Mouse (Mus musculus) lung, embryonic 16.5 days (tissue): ENCODE data around the gene Opa1. TPM values are rescaled to one million over a fixed set of nuclear protein-coding genes. Genes with fewer than 3 reads are reported as not detected.

Experiments used
- ATAC-seq: fragments of 200-750 bp; cut with Nextera tagmentation; 2 replicates; pipeline ENCODE4 v1.8.0; 2017; ENCODE audit warnings: low read depth, mild to moderate bottlenecking, moderate library complexity
- H3K27ac ChIP-seq: fragments of 300-500 bp; sonication (generic); 2 replicates; pipeline ENCODE4 v1.5.1; 2014; ENCODE audit warnings: mild to moderate bottlenecking, control low read depth, low read length
- H3K27me3 ChIP-seq: fragments of 300-500 bp; sonication (generic); 2 replicates; pipeline ENCODE4 v1.6.1; 2014; ENCODE audit warnings: low read depth, low read length, mixed read lengths; ENCODE audit not compliant: control insufficient read depth, insufficient read depth
- H3K36me3 ChIP-seq: fragments of 300-500 bp; sonication (generic); 2 replicates; pipeline ENCODE4 v1.6.1; 2014; ENCODE audit warnings: low read length; ENCODE audit not compliant: control insufficient read depth, insufficient read depth
- H3K4me1 ChIP-seq: fragments of 300-500 bp; sonication (generic); replicated peaks from 2 replicates; pipeline ENCODE4 v1.6.1; 2014; ENCODE audit warnings: low read length, mixed read lengths; ENCODE audit not compliant: control insufficient read depth, insufficient read depth
- H3K4me2 ChIP-seq: fragments of 300-500 bp; sonication (generic); 2 replicates; pipeline ENCODE4 v1.6.1; 2014; ENCODE audit warnings: low read depth, low read length, control low read depth
- H3K4me3 ChIP-seq: fragments of 300-500 bp; sonication (generic); 2 replicates; pipeline ENCODE4 v1.5.1; 2014; ENCODE audit warnings: mild to moderate bottlenecking, low read length, control low read depth
- H3K9ac ChIP-seq: fragments of 300-500 bp; sonication (generic); 2 replicates; pipeline ENCODE4 v1.6.1; 2014; ENCODE audit warnings: low read length, control low read depth
- H3K9me3 ChIP-seq: fragments of 300-500 bp; sonication (generic); 2 replicates; pipeline ENCODE4 v1.6.1; 2016; ENCODE audit warnings: low read length; ENCODE audit not compliant: control insufficient read depth
- WGBS: fragments of 180-500 bp; shearing (Covaris S2); extraction: QIAGEN DNeasy Blood & Tissue Kit; methylation state at CpG from one replicate; pipeline ENCODE4 v1.1.7; 2014; 5-methylcytosine and 5-hydroxymethylcytosine counted together
- polyA plus RNA-seq: library from polyadenylated mRNA; unstranded; fragments of >200 nt; fragmentation: Nextera tagmentation; extraction: Ambion mirVana; gene quantifications from 2 replicates; pipeline ENCODE4 v1.2.1, GENCODE M21; 2015

Gene Opa1
- 29.6 and 31.4 TPM in 2 replicates for polyA plus RNA-seq

GRCm38 (mm10) chr16:29579167-29579786, at the start of gene Opa1:
TSS of gene Opa1 (plus strand) at chr16:29579334.
- Histone ChIP-seq H3K36me3 (no peaks in the 10 kb centered on the region), H3K9ac (peak within 1 kb of the TSS; percentile 95), H3K4me2 (peak within 1 kb of the TSS; percentile 96), H3K4me3 (peak within 1 kb of the TSS; percentile 98), H3K9me3 (no peaks in the 10 kb centered on the region), H3K27ac (no peak within 1 kb of the TSS), H3K27me3 (no peaks in the 10 kb centered on the region), H3K4me1 (peaks cover 5% of the 10 kb centered on the region)
- peak; percentile 99 for ATAC-seq
- under 1% methylated on average over 39 of the region's 39 CpGs for WGBS

GRCm38 (mm10) chr16:29533641-29534040, 45.5 kb upstream of the Opa1 start:
- ATAC-seq: no peak
- WGBS: 73% methylated on average over 6 of the region's 6 CpGs
- no peak overlapping the region for H3K4me3 ChIP-seq

GRCm38 (mm10) chr16:29535866-29536265, 43.3 kb upstream of the Opa1 start:
- H3K27me3 ChIP-seq: no peaks in the 10 kb centered on the region
- no peaks in the 10 kb centered on the region for H3K9me3 ChIP-seq
- H3K36me3 ChIP-seq: no peaks in the 10 kb centered on the region
- no peak for ATAC-seq
- no peak overlapping the region for H3K4me3 ChIP-seq
- H3K4me2 ChIP-seq: no peak overlapping the region
- 84% methylated on average over 4 of the region's 4 CpGs for WGBS
- H3K9ac ChIP-seq: no peak overlapping the region
- H3K27ac ChIP-seq: no peak overlapping the region
- H3K4me1 ChIP-seq: no peaks in the 10 kb centered on the region

More at GRCm38 (mm10) chr16:29533641-29534040, 45.5 kb upstream of the Opa1 start:
- no peaks in the 10 kb centered on the region for H3K27me3 ChIP-seq
- H3K27ac ChIP-seq: no peak overlapping the region
- no peaks in the 10 kb centered on the region for H3K4me1 ChIP-seq
- H3K9me3 ChIP-seq: no peaks in the 10 kb centered on the region
- no peak overlapping the region for H3K4me2 ChIP-seq
- H3K36me3 ChIP-seq: no peaks in the 10 kb centered on the region
- H3K9ac ChIP-seq: no peak overlapping the region

- no peak overlapping the region for H3K9ac ChIP-seq
- no peak for ATAC-seq
- WGBS: 65% methylated on average over 15 of the region's 15 CpGs
- no peak overlapping the region for H3K4me2 ChIP-seq
- no peak overlapping the region for H3K27ac ChIP-seq
- no peaks in the 10 kb centered on the region for H3K27me3 ChIP-seq
- no peaks in the 10 kb centered on the region for H3K9me3 ChIP-seq
- H3K4me3 ChIP-seq: no peak overlapping the region
- H3K36me3 ChIP-seq: no peaks in the 10 kb centered on the region
- no peaks in the 10 kb centered on the region for H3K4me1 ChIP-seq
Measured at GRCm38 (mm10) chr16:29536411-29537204, 42.5 kb upstream of the Opa1 start.

GRCm38 (mm10) chr16:29539906-29540305, 39.2 kb upstream of the Opa1 start:
- H3K4me2 ChIP-seq: no peak overlapping the region
- H3K9ac ChIP-seq: no peak overlapping the region
- no peak overlapping the region for H3K27ac ChIP-seq
- no peaks in the 10 kb centered on the region for H3K9me3 ChIP-seq
- no peaks in the 10 kb centered on the region for H3K36me3 ChIP-seq
- H3K4me1 ChIP-seq: no peaks in the 10 kb centered on the region
- H3K4me3 ChIP-seq: no peak overlapping the region
- no peaks in the 10 kb centered on the region for H3K27me3 ChIP-seq
- no peak for ATAC-seq

- Histone ChIP-seq H3K9me3 (no peaks in the 10 kb centered on the region), H3K4me1 (no peaks in the 10 kb centered on the region), H3K9ac (no peak overlapping the region), H3K4me2 (peak overlapping the region; percentile 43), H3K27ac (no peak overlapping the region), H3K36me3 (no peaks in the 10 kb centered on the region), H3K4me3 (peak overlapping the region; percentile 32), H3K27me3 (no peaks in the 10 kb centered on the region)
- WGBS: 54% methylated on average over 11 of the region's 11 CpGs
- ATAC-seq: no peak
Measured at GRCm38 (mm10) chr16:29541261-29541683, 37.9 kb upstream of the Opa1 start.

GRCm38 (mm10) chr16:29544829-29545228, 34.3 kb upstream of the Opa1 start, which contains the start of gene Atp13a4:
TSS of gene Atp13a4 (minus strand) at chr16:29544864.
- Histone ChIP-seq H3K9ac (no peak within 1 kb of the TSS), H3K4me3 (no peak within 1 kb of the TSS), H3K27me3 (no peaks in the 10 kb centered on the region), H3K4me1 (no peaks in the 10 kb centered on the region), H3K9me3 (no peaks in the 10 kb centered on the region), H3K27ac (no peak within 1 kb of the TSS), H3K36me3 (no peaks in the 10 kb centered on the region), H3K4me2 (no peak within 1 kb of the TSS)
- ATAC-seq: no peak
- 73% methylated on average over 11 of the region's 11 CpGs for WGBS

GRCm38 (mm10) chr16:29559667-29560066, 19.5 kb upstream of the Opa1 start:
- Histone ChIP-seq H3K4me3 (no peak overlapping the region), H3K36me3 (no peaks in the 10 kb centered on the region), H3K27ac (no peak overlapping the region), H3K9ac (no peak overlapping the region), H3K27me3 (no peaks in the 10 kb centered on the region), H3K4me1 (no peaks in the 10 kb centered on the region), H3K9me3 (no peaks in the 10 kb centered on the region), H3K4me2 (no peak overlapping the region)
- ATAC-seq: no peak
- WGBS: 70% methylated on average over 5 of the region's 5 CpGs

- H3K9ac ChIP-seq: peak overlapping the region; percentile 18
Measured at GRCm38 (mm10) chr16:29560454-29560853, 18.7 kb upstream of the Opa1 start.

More at GRCm38 (mm10) chr16:29560454-29560853, 18.7 kb upstream of the Opa1 start:
- H3K9me3 ChIP-seq: no peaks in the 10 kb centered on the region
- peak overlapping the region; percentile 36 for H3K4me3 ChIP-seq
- H3K4me2 ChIP-seq: peak overlapping the region; percentile 56
- peak; percentile 26; the same call in 1 of the 2 replicates for ATAC-seq
- WGBS: 23% methylated on average over 10 of the region's 10 CpGs
- no peaks in the 10 kb centered on the region for H3K4me1 ChIP-seq
- H3K36me3 ChIP-seq: no peaks in the 10 kb centered on the region
- H3K27ac ChIP-seq: no peak overlapping the region
- H3K27me3 ChIP-seq: no peaks in the 10 kb centered on the region
